ENCODE assay signal across 26 mouse cellular contexts in genomic region chr7:83827402-83828076, GRCm38 (mm10). TPM values are rescaled to one million over a fixed set of nuclear protein-coding genes. Genes with fewer than 3 reads are reported as not detected.
DNase-seq lines count a peak whose midpoint lies in the region; ATAC-seq lines count a peak whose summit lies in the region.
"Had no signal": no experiment of that assay in that cellular context is flagged by ENCODE, and none has a peak within 500 bp of the region (broad histone marks: within the 10 kb centered on the region; RNA-seq: fewer than 3 reads in every experiment).

No protein-coding gene starts in this region.

- H3K27ac ChIP-seq in midbrain, embryonic 11.5 days (ENCODE audit: low read depth, low read length), result no peak overlapping the region
- no peak overlapping the region for H3K27ac ChIP-seq in midbrain, embryonic 13.5 days
- H3K27ac ChIP-seq in intestine, embryonic 15.5 days, result 0 out of 2 replicates have a peak overlapping the region, but pooled peaks have one; percentile 5
- H3K27ac ChIP-seq: embryonic facial prominence, embryonic 15.5 days; forebrain, embryonic 10.5 days; gastrocnemius, adult 2 months; heart, embryonic 10.5 days; hindbrain, embryonic 12.5 days had no signal

- H3K9me3 ChIP-seq in midbrain, embryonic 11.5 days (ENCODE audit: control insufficient read depth, low read length), result no peaks in the 10 kb centered on the region
- H3K9me3 ChIP-seq in midbrain, embryonic 13.5 days, result no peaks in the 10 kb centered on the region
- H3K9me3 ChIP-seq in intestine, embryonic 15.5 days, result no peaks in the 10 kb centered on the region
- H3K9me3 ChIP-seq: embryonic facial prominence, embryonic 15.5 days; forebrain, embryonic 10.5 days; heart, embryonic 10.5 days; hindbrain, embryonic 12.5 days had no signal

- no peaks in the 10 kb centered on the region for H3K27me3 ChIP-seq in midbrain, embryonic 11.5 days (ENCODE audit: control insufficient read depth, insufficient read depth, low read length)
- no peaks in the 10 kb centered on the region for H3K27me3 ChIP-seq in midbrain, embryonic 13.5 days
- H3K27me3 ChIP-seq in intestine, embryonic 15.5 days (replicated peaks), result no peaks in the 10 kb centered on the region
- H3K27me3 ChIP-seq: embryonic facial prominence, embryonic 15.5 days; hindbrain, embryonic 12.5 days had no signal

- H3K4me1 ChIP-seq in midbrain, embryonic 11.5 days (ENCODE audit: control insufficient read depth, insufficient read depth, low read length), result no peaks in the 10 kb centered on the region
- no peaks in the 10 kb centered on the region for H3K4me1 ChIP-seq in midbrain, embryonic 13.5 days (replicated peaks)
- H3K4me1 ChIP-seq in intestine, embryonic 15.5 days (replicated peaks), result peaks cover 8% of the 10 kb centered on the region; the same call in 1 of the 2 replicates
- H3K4me1 ChIP-seq: embryonic facial prominence, embryonic 15.5 days had no signal

- WGBS in midbrain, embryonic 11.5 days, result 60% methylated on average over 10 of the region's 10 CpGs
- WGBS in midbrain, embryonic 13.5 days, result 64% methylated on average over 10 of the region's 10 CpGs
- 68% methylated on average over 10 of the region's 10 CpGs for WGBS in intestine, embryonic 15.5 days

- peak; percentile 67 for DNase-seq in heart, adult 11 months
- no peak for DNase-seq in heart, adult 18-20 months
- peak; percentile 57 for DNase-seq in midbrain, embryonic 11.5 days (ENCODE audit: low spot score, missing footprints)
- DNase-seq in lung, postnatal 10 days, result no peak
- no peak for DNase-seq in spleen, postnatal 10 days (ENCODE audit: low spot score in 2 of 2)
- DNase-seq: adrenal gland, postnatal 14 days; B cell, adult 2 months; cerebellum, adult 2 months; cerebellum, postnatal 10 days; embryo, embryonic 11 days; gastrocnemius, adult 2 months; gastrocnemius, postnatal 25 days; heart, postnatal 10 days; heart, postnatal 4 days had no signal

- H3K4me3 ChIP-seq in midbrain, embryonic 11.5 days (ENCODE audit: low read depth, low read length), result no peak overlapping the region
- H3K4me3 ChIP-seq in midbrain, embryonic 13.5 days (replicated peaks), result no peak overlapping the region
- no peak overlapping the region for H3K4me3 ChIP-seq in intestine, embryonic 15.5 days (replicated peaks)
- H3K4me3 ChIP-seq: embryonic facial prominence, embryonic 15.5 days; erythroblast, embryonic 14.5 days; forebrain, embryonic 10.5 days; gastrocnemius, adult 2 months; heart, embryonic 10.5 days; hindbrain, embryonic 12.5 days had no signal

- H3K9ac ChIP-seq in midbrain, embryonic 11.5 days (ENCODE audit: low read length), result no peak overlapping the region
- no peak overlapping the region for H3K9ac ChIP-seq in midbrain, embryonic 13.5 days (replicated peaks)
- H3K9ac ChIP-seq in intestine, embryonic 15.5 days, result no peak overlapping the region
- H3K9ac ChIP-seq: embryonic facial prominence, embryonic 15.5 days; hindbrain, embryonic 12.5 days had no signal

- no peaks in the 10 kb centered on the region for H3K36me3 ChIP-seq in midbrain, embryonic 11.5 days (ENCODE audit: control insufficient read depth, insufficient read depth, low read length)
- no peaks in the 10 kb centered on the region for H3K36me3 ChIP-seq in midbrain, embryonic 13.5 days
- H3K36me3 ChIP-seq in intestine, embryonic 15.5 days, result no peaks in the 10 kb centered on the region
- H3K36me3 ChIP-seq: embryonic facial prominence, embryonic 15.5 days; forebrain, embryonic 10.5 days; heart, embryonic 10.5 days; hindbrain, embryonic 12.5 days had no signal

- no peak for ATAC-seq in midbrain, embryonic 11.5 days (ENCODE audit: low FRiP score)
- no peak for ATAC-seq in midbrain, embryonic 13.5 days
- peak; percentile 76 for ATAC-seq in intestine, embryonic 15.5 days
- ATAC-seq in cerebellum, adult (ENCODE audit: insufficient number of reproducible peaks, low FRiP score, low TSS enrichment), result no peak
- ATAC-seq: activated CD4-positive, CD25-positive, alpha-beta regulatory T cell, adult 4 months; forebrain, embryonic 14.5 days; hindbrain, embryonic 16.5 days had no signal

- H3K4me2 ChIP-seq in midbrain, embryonic 11.5 days, result no peak overlapping the region
- no peak overlapping the region for H3K4me2 ChIP-seq in midbrain, embryonic 13.5 days (replicated peaks)
- H3K4me2 ChIP-seq in intestine, embryonic 15.5 days (replicated peaks), result no peak overlapping the region
- H3K4me2 ChIP-seq: embryonic facial prominence, embryonic 15.5 days; hindbrain, embryonic 12.5 days had no signal

RNA-seq across cellular contexts. Expression of gene Cfap161, which starts 32.9 kb away (rescaled TPM):
- total RNA-seq in heart, adult 18-20 months (2021), result not detected
- polyA plus RNA-seq in midbrain, embryonic 11.5 days (2014; fragmentation: Nextera tagmentation; extraction: Ambion mirVana), result not detected in 2 replicates
- 0.26 and 0.89 TPM in 2 replicates for polyA plus RNA-seq in midbrain, embryonic 13.5 days (2015; fragmentation: Nextera tagmentation; extraction: Ambion mirVana)
- 0.13 TPM in 1 of 2 replicates, not detected in the other for polyA plus RNA-seq in intestine, embryonic 15.5 days (2015; fragmentation: Nextera tagmentation; extraction: Ambion mirVana)
- total RNA-seq: adrenal gland, postnatal 14 days; gastrocnemius, adult 2 months; gastrocnemius, postnatal 25 days; granulocyte monocyte progenitor cell, adult 5-6 weeks; heart, postnatal 10 days had no signal
- polyA plus RNA-seq: activated CD4-positive, CD25-positive, alpha-beta regulatory T cell, adult 4 months; erythroblast, embryonic 14.5 days; forebrain, embryonic 10.5 days had no signal

RNA-seq across cellular contexts. Expression of gene Tlnrd1, which starts 56.6 kb away (rescaled TPM):
- total RNA-seq in heart, adult 18-20 months (2021), result 1 to 10 TPM; 8.3 TPM
- polyA plus RNA-seq in midbrain, embryonic 11.5 days (2014; fragmentation: Nextera tagmentation; extraction: Ambion mirVana), result 13.1 and 16.8 TPM in 2 replicates
- polyA plus RNA-seq in midbrain, embryonic 13.5 days (2015; fragmentation: Nextera tagmentation; extraction: Ambion mirVana), result 5.8 and 7.5 TPM in 2 replicates
- polyA plus RNA-seq in intestine, embryonic 15.5 days (2015; fragmentation: Nextera tagmentation; extraction: Ambion mirVana), result 13.6 and 13.7 TPM in 2 replicates

RNA-seq across cellular contexts. Expression of gene Mesd, which starts 56.7 kb away (rescaled TPM):
- total RNA-seq in heart, adult 18-20 months (2021), result 10 to 100 TPM; 49.3 to 54.9 TPM
- 80.3 and 84.4 TPM in 2 replicates for polyA plus RNA-seq in midbrain, embryonic 11.5 days (2014; fragmentation: Nextera tagmentation; extraction: Ambion mirVana)
- polyA plus RNA-seq in midbrain, embryonic 13.5 days (2015; fragmentation: Nextera tagmentation; extraction: Ambion mirVana), result 68.6 and 69.6 TPM in 2 replicates
- polyA plus RNA-seq in intestine, embryonic 15.5 days (2015; fragmentation: Nextera tagmentation; extraction: Ambion mirVana), result 91.2 and 108 TPM in 2 replicates

Comparison
In these comparisons a context has a peak if more than half of its experiments do, and no peak if none do; other contexts are left out.
1. DNase-seq: peak in heart, adult 11 months (single experiment) and midbrain, embryonic 11.5 days (single experiment); none in heart, adult 18-20 months (0 of 2), lung, postnatal 10 days (single experiment) and spleen, postnatal 10 days (0 of 2).